Mouse (Mus musculus) intestine, embryonic 15.5 days (tissue): ENCODE results near the gene Fbxo31. TPM values are rescaled to one million over a fixed set of nuclear protein-coding genes. Genes with fewer than 3 reads are reported as not detected.

Source experiments
- ATAC-seq: fragments of 200-750 bp; cut with Nextera tagmentation; 2 replicates; pipeline ENCODE4 v1.8.0; 2017; ENCODE audit warnings: moderate TSS enrichment, moderate library complexity
- H3K27ac ChIP-seq: fragments of 300-500 bp; sonication (generic); 2 replicates; pipeline ENCODE4 v1.5.1; 2015; ENCODE audit warnings: mild to moderate bottlenecking, inconsistent platforms
- H3K27me3 ChIP-seq: fragments of 300-500 bp; sonication (generic); replicated peaks from 2 replicates; pipeline ENCODE4 v1.6.1; 2015; ENCODE audit warnings: inconsistent platforms
- H3K36me3 ChIP-seq: fragments of 300-500 bp; sonication (generic); 2 replicates; pipeline ENCODE4 v1.6.1; 2015; ENCODE audit warnings: inconsistent platforms
- H3K4me1 ChIP-seq: fragments of 300-500 bp; sonication (generic); replicated peaks from 2 replicates; pipeline ENCODE4 v1.6.1; 2015; ENCODE audit warnings: inconsistent platforms
- H3K4me2 ChIP-seq: fragments of 300-500 bp; sonication (generic); replicated peaks from 2 replicates; pipeline ENCODE4 v1.6.1; 2015; ENCODE audit warnings: mild to moderate bottlenecking, inconsistent platforms
- H3K4me3 ChIP-seq: fragments of 300-500 bp; sonication (generic); replicated peaks from 2 replicates; pipeline ENCODE4 v1.5.1; 2015; ENCODE audit warnings: inconsistent platforms
- H3K9ac ChIP-seq: fragments of 300-500 bp; sonication (generic); 2 replicates; pipeline ENCODE4 v1.6.1; 2015; ENCODE audit warnings: inconsistent platforms
- H3K9me3 ChIP-seq: fragments of 300-500 bp; sonication (generic); 2 replicates; pipeline ENCODE4 v1.6.1; 2016; ENCODE audit warnings: inconsistent platforms
- WGBS: fragments of 180-500 bp; shearing (Covaris S2); methylation state at CpG from one replicate; pipeline ENCODE4 v1.1.7; 2015; 5-methylcytosine and 5-hydroxymethylcytosine counted together
- polyA plus RNA-seq: library from polyadenylated mRNA; unstranded; fragments of >200 nt; fragmentation: Nextera tagmentation; extraction: Ambion mirVana; gene quantifications from 2 replicates; pipeline ENCODE4 v1.2.1, GENCODE M21; 2015

The Fbxo31 gene
- polyA plus RNA-seq, result 13.2 and 14.0 TPM in 2 replicates

DNA sequence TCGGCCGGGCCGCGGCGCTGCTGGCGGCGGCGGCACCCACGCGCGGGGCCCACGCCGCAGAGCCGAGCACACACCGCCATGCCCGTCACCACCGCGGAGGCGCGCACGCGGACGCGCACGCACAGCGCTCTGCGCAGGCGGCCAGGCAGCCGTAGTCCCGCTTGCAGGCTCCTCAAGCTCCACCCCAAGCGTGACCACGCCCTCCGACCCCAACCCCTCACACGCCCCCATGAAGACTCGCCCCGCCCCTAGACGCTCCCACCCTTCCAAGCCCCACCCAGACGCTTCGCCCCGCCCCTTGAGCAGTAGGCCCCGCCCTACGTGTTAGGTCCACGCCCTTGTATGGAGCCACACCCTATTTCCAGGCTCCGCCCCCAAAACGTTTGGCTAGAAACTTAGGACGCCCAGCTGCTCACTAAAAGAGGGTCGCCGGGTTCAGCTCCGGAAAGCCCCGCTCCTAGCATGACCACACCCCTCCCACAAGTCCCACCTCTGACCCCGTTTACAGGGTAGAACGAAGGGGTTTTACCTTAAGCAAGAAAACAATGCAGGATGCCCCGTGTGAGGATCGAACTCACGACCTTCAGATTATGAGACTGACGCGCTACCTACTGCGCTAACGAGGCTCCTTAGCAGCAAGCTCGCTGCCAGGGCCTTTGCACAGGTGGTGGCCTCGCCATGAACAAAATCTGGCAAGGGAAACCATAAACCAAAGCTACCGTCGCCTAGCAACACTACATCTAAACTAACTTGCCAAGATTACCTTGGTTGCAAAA lies at the start of gene Fbxo31:
Gene Fbxo31 (minus strand): TSS at position 131 of the 776 bp plus-strand sequence.
- no peaks in the 10 kb centered on the region for H3K9me3 ChIP-seq
- peak within 1 kb of the TSS; percentile 68 for H3K27ac ChIP-seq
- H3K27me3 ChIP-seq, result no peaks in the 10 kb centered on the region
- H3K9ac ChIP-seq, result peak within 1 kb of the TSS; percentile 79
- H3K4me2 ChIP-seq, result peak within 1 kb of the TSS; percentile 84
- peak within 1 kb of the TSS; percentile 81 for H3K4me3 ChIP-seq
- peak; percentile 95 for ATAC-seq
- peaks cover 12% of the 10 kb centered on the region for H3K4me1 ChIP-seq
- WGBS, result 2% methylated on average over 63 of the region's 63 CpGs
- H3K36me3 ChIP-seq, result no peaks in the 10 kb centered on the region

DNA sequence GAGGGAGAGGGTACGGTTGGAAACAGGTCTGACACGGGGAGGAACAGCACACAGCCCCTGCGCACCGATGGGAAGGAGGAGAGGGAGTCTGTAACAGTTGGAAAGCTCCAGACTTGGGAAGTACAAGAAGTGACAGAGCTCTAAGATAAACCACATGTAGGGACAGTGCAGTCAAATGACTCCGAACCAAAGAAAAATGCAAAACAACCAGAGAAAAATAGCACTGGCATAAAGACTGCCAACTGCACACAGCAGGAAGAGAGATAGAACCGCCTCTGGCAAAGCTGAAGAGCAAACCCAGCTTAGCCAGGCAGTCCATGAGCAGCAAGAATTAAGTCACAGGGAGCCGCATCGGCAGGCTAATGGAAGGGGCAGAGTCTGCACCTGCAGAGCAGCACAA lies 44.4 kb upstream of the Fbxo31 start:
- Histone ChIP-seq H3K4me1 (peaks cover 27% of the 10 kb centered on the region), H3K27me3 (no peaks in the 10 kb centered on the region), H3K36me3 (peaks cover 5% of the 10 kb centered on the region), H3K9me3 (no peaks in the 10 kb centered on the region), H3K4me3 (no peak overlapping the region), H3K9ac (no peak overlapping the region), H3K4me2 (no peak overlapping the region), H3K27ac (no peak overlapping the region)
- no peak for ATAC-seq
- 83% methylated on average over 8 of the region's 8 CpGs for WGBS

DNA sequence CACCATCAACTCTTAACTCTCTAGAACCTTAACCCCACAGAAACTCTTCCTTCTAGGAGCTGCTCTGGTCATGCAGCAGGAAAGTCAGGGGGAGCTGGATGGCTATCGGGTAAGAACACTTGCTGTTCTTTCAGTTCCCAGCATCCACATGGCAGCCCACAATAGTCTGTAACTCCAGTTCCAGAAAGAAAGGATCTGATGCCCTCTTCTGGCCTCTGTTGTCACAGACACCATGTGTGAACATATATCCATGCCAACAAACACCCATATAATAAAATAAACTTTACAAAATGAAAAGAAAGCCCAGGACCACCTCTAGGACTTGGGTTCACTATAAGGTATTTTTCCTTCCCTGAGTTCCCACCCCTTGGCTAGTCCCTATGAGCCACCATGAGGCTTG lies 43.3 kb upstream of the Fbxo31 start:
- Histone ChIP-seq H3K27me3 (no peaks in the 10 kb centered on the region), H3K36me3 (0 out of 2 replicates have a peak, but pooled peaks cover 5% of the 10 kb centered on the region), H3K9me3 (no peaks in the 10 kb centered on the region), H3K4me3 (no peak overlapping the region), H3K27ac (no peak overlapping the region), H3K4me2 (no peak overlapping the region), H3K9ac (no peak overlapping the region), H3K4me1 (peaks cover 27% of the 10 kb centered on the region)
- WGBS, result 63% methylated on average over 1 of the region's 1 CpGs
- ATAC-seq, result no peak

DNA sequence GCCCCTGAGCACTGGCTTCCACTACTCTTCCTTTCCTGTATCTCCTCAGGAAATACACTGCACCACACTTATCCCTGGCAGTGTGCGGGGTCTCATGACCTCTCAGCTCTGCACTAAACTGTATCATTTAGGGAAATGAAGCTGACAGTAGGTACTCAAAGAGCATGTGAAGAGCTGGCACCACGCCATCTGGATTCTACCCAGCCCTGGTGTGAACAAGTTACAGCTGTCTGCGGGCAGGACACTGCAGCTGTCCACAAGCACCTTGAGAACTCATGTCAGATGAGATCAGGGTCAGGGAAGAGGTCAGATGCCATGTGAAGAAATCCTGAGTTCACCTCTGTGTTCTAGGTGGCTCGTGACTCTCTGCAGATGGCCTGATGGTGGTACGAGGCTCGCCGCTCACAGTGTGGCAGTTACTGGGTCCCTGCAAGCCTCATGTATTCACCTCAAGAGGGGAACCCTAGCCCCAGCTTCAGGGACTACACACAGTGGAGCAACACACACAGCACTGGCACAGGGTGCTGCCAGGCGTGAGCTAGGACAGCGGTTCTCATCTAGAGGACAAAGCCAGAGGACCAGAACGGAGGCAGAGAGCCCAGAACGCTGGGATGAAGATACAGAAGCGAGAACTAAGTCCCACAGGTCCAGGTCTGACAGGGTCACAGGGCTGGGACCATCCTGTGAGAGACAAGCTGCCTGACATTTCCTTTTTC lies 42.4 kb upstream of the Fbxo31 start:
- 0 out of 2 replicates have a peak, but pooled peaks have one; percentile 28 for ATAC-seq
- no peak overlapping the region for H3K9ac ChIP-seq
- no peaks in the 10 kb centered on the region for H3K27me3 ChIP-seq
- H3K36me3 ChIP-seq, result 0 out of 2 replicates have a peak, but pooled peaks cover 5% of the 10 kb centered on the region
- no peaks in the 10 kb centered on the region for H3K9me3 ChIP-seq
- H3K4me1 ChIP-seq, result peaks cover 27% of the 10 kb centered on the region
- WGBS, result 77% methylated on average over 12 of the region's 12 CpGs
- H3K27ac ChIP-seq, result no peak overlapping the region; the same call in 1 of the 2 replicates
- no peak overlapping the region for H3K4me3 ChIP-seq
- no peak overlapping the region for H3K4me2 ChIP-seq

DNA sequence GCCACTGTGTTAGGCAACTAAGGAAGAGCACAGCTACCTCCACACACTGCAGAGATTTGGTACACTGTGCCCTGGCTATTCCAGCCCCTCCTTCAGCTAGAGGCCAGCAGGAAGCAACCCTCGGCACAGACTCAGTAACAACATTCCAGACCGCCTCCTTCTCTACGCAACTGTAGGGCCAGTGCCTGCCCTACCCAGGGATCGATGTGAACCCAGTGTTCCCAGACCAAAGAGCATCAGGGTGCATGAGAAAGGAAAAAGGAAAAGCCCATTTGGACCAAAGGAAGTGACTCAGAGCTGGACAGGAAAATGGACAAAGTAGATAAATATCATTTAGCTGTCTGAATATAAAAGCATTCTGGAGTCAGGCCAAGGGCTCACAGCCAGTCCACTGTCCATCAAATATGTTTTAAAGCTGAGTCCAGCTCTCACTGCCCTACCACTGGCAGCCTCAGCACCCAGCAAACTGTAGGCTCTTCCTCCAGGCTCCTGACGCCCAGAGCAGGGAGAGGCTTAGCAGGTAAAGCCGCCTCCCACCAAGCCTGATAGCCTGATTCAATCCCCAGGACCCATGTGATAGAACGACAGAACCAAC lies 40.9 kb upstream of the Fbxo31 start:
- H3K36me3 ChIP-seq, result 0 out of 2 replicates have a peak, but pooled peaks cover 5% of the 10 kb centered on the region
- 42% methylated on average over 7 of the region's 7 CpGs for WGBS
- no peak overlapping the region for H3K4me3 ChIP-seq
- H3K27me3 ChIP-seq, result no peaks in the 10 kb centered on the region
- H3K27ac ChIP-seq, result peak overlapping the region; percentile 30
- no peak overlapping the region for H3K9ac ChIP-seq
- no peak overlapping the region for H3K4me2 ChIP-seq
- H3K9me3 ChIP-seq, result no peaks in the 10 kb centered on the region
- H3K4me1 ChIP-seq, result peaks cover 27% of the 10 kb centered on the region
- ATAC-seq, result peak; percentile 74

DNA sequence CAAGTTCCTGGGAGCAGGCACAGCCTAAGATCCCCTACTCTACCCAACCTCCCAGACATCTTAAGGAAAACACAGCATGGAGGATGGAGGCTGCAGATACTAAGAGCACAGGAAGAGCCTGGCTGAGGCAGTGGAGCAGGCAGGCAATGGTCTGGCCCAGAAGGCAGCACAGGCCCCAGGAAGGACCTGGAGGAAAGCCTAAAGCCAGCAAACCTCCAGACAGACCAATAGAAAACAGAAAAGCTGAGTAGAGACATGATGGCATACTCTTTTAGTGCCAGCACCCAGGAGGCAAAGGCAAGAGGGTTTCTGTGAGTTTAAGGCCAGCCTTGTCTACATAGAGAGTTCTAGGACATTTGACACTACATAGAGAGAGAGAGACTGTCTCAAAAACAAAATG lies 34.8 kb upstream of the Fbxo31 start:
- no peak for ATAC-seq

DNA sequence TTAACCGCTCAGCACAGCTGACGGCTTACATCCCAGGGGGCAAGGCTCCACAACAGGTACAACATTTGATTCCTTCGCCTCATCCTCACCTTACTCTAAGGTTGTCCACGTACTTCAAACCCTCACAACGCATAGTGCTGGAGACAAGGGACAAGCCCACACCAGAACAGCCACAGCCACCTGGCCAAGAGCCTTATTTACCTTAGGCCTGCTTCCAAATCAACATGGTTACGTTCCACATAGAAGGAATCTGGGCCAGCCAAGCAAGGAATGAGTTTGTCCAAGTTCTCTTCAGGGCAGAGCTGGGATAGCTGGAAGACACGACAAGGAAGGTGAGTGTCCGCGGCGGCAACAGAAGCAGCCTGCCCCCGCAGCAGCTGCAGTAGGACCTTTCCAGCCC lies 31.3 kb upstream of the Fbxo31 start:
- no peak overlapping the region for H3K9ac ChIP-seq
- H3K27ac ChIP-seq, result no peak overlapping the region
- H3K4me3 ChIP-seq, result no peak overlapping the region
- no peak overlapping the region for H3K4me2 ChIP-seq
- no peak for ATAC-seq
- no peaks in the 10 kb centered on the region for H3K4me1 ChIP-seq
- no peaks in the 10 kb centered on the region for H3K27me3 ChIP-seq
- H3K9me3 ChIP-seq, result no peaks in the 10 kb centered on the region
- peaks cover 41% of the 10 kb centered on the region for H3K36me3 ChIP-seq
- WGBS, result 86% methylated on average over 11 of the region's 11 CpGs

More for the DNA sequence above, 34.8 kb upstream of the Fbxo31 start:
- no peak overlapping the region for H3K4me3 ChIP-seq
- H3K9me3 ChIP-seq, result no peaks in the 10 kb centered on the region
- H3K27ac ChIP-seq, result no peak overlapping the region
- H3K4me2 ChIP-seq, result no peak overlapping the region
- H3K27me3 ChIP-seq, result no peaks in the 10 kb centered on the region
- H3K9ac ChIP-seq, result no peak overlapping the region
- no peaks in the 10 kb centered on the region for H3K4me1 ChIP-seq
- peaks cover 22% of the 10 kb centered on the region for H3K36me3 ChIP-seq

DNA sequence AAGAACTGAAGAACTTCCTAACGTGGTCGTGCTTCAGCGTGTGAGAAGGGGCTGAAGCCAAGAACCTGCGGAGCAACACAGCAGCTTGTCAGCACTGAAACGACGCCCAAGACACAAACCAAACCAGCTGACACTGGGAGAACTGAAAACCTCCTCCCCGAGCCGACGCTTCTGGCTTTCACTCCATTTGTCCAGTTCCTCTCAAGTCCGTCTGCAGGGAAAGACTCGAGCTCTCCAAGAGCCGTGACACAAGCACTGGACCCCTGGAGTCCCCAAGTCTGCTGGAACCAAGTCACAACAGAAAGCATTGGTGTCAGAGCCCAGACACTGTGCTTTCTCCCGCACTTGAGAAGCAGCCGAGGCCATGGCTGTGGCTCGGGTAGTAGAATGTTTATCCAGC lies 30.6 kb upstream of the Fbxo31 start:
- ATAC-seq, result no peak
- no peak overlapping the region for H3K4me2 ChIP-seq
- H3K9me3 ChIP-seq, result no peaks in the 10 kb centered on the region
- H3K4me1 ChIP-seq, result no peaks in the 10 kb centered on the region
- no peak overlapping the region for H3K27ac ChIP-seq
- H3K4me3 ChIP-seq, result no peak overlapping the region
- H3K27me3 ChIP-seq, result no peaks in the 10 kb centered on the region
- H3K36me3 ChIP-seq, result peaks cover 48% of the 10 kb centered on the region
- no peak overlapping the region for H3K9ac ChIP-seq
- WGBS, result 86% methylated on average over 15 of the region's 15 CpGs

DNA sequence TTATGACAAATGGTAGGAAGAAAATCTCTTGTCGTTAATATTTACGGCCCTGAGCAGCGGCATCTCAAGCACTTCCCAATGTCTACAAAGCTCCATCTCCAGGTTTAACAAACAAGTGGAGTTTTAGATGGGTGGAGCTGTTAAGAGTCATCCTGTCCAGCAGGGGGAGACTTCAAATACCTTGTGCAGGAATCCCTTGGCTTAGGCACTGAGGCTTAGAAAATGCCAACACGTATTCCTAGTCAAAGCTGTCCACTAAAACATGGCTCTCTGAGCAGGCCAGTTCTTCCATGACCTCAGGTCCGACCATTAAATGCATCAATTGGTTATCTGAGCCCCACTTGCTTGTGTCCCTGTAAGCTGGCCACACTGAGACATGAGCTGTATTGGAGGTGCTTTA lies 29.1 kb upstream of the Fbxo31 start:
- Histone ChIP-seq H3K27ac (no peak overlapping the region), H3K4me2 (no peak overlapping the region), H3K9me3 (no peaks in the 10 kb centered on the region), H3K4me1 (no peaks in the 10 kb centered on the region), H3K36me3 (peaks cover 54% of the 10 kb centered on the region), H3K9ac (no peak overlapping the region), H3K27me3 (no peaks in the 10 kb centered on the region), H3K4me3 (no peak overlapping the region)
- no peak for ATAC-seq
- 82% methylated on average over 5 of the region's 5 CpGs for WGBS

DNA sequence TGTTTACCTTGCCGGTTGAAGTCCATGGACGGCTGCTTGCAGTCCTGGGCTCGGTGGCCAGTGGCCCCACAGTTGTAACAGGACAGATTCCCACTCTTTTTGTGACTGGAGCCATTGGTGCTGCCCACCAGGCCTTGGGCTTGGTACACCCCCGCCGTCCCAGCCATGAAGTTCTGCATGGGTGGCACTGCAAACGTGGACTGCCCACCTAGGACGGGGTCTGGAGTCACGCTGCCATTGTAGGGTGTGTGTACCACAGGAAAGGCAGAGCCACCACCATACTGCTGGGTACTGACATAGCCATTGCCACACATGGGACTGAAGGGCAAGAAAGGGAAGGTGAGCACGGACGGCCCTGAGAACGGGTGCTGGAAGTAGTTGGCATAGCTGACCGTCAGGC lies 25.2 kb upstream of the Fbxo31 start:
- Histone ChIP-seq H3K27ac (no peak overlapping the region), H3K36me3 (peaks cover 56% of the 10 kb centered on the region), H3K4me3 (no peak overlapping the region), H3K9me3 (no peaks in the 10 kb centered on the region), H3K27me3 (no peaks in the 10 kb centered on the region), H3K4me2 (no peak overlapping the region), H3K4me1 (no peaks in the 10 kb centered on the region), H3K9ac (no peak overlapping the region)
- ATAC-seq, result no peak
- WGBS, result 98% methylated on average over 12 of the region's 12 CpGs

DNA sequence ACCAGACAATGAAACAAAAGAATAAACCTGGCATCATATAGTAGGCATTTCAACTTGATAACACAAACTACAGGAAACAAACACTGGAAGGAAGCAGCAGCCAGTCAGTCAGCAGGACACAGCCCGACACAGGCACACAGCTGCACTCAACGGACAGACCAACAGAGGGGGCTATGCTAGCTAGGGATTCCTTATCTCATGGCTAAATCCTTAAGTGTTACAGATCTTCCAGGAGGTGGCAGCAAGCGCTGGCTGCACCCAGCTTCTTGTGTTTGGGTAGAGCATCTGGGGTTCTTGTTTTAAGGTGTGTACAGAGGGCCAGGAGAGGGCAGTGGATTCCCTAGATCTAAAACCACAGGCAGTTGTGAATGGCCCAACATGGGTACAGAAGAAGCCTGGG lies 24.3 kb upstream of the Fbxo31 start:
- Histone ChIP-seq H3K4me1 (no peaks in the 10 kb centered on the region), H3K4me2 (no peak overlapping the region), H3K9ac (no peak overlapping the region), H3K27me3 (no peaks in the 10 kb centered on the region), H3K4me3 (no peak overlapping the region), H3K27ac (no peak overlapping the region), H3K9me3 (no peaks in the 10 kb centered on the region), H3K36me3 (peaks cover 52% of the 10 kb centered on the region)
- 33% methylated on average over 3 of the region's 3 CpGs for WGBS
- ATAC-seq, result peak; percentile 64

DNA sequence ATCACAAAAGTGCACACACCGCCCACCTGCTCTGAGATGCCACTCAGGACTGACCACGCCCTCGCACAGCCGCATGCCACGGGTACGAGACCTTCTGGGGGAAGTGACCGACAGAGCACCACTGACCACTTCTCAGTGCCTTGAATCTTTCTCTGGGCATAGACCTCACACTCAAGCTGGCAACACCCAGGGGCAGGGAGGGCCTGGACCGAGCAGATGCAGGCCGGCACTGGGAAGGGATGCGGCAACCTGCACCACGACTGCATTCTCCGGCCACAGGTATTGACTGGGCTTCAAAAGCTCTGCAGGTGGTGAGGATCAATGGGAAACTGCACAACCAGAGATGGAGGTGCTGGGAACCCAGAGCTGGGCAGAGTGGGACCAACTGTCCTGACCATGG lies 23.8 kb upstream of the Fbxo31 start:
- Histone ChIP-seq H3K9ac (no peak overlapping the region), H3K27ac (no peak overlapping the region), H3K9me3 (no peaks in the 10 kb centered on the region), H3K4me1 (no peaks in the 10 kb centered on the region), H3K27me3 (no peaks in the 10 kb centered on the region), H3K36me3 (peaks cover 50% of the 10 kb centered on the region), H3K4me3 (no peak overlapping the region), H3K4me2 (no peak overlapping the region)
- no peak for ATAC-seq
- WGBS, result 94% methylated on average over 12 of the region's 12 CpGs
